ENCODE assay signal across 9 mouse cellular contexts in the genomic region with DNA sequence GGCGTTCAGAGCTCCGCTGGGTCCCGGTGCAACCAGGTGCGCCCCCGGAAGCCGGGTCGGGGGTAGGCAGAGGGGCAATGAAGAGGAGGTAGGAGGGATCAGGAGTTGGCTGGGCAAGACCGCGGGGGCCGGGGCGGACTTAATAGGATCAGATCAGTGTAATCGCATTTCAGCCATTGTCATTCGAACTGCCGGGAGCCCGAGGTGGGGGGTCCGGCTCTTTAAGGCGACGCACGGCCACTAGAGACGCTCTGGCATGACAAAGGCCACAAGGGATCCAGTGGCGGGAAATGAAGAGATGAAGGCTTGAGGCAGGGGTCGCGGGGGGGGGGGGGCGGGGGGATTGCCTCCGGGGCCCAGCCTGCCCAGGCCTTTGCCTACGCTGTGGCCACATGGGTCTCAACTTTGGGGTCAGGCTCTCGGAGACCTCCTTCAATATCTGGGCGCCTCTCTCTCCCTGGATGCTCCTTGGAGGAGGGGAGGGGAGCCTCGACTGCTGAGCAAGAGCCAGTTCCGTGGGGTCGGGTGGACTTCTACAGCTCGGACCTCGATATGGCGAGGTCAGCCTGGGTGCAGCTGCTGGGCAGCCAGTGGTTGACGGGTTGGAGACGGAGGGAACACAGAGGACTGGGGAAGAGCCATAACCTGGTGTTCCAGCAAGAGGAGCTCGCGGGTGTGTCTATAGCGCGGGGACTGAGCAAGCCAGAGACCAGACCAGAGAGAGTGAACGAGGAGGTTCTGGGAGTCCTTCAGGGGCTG. TPM values are rescaled to one million over a fixed set of nuclear protein-coding genes. Genes with fewer than 3 reads are reported as not detected.
DNase-seq lines count a peak whose midpoint lies in the region; ATAC-seq and TF ChIP-seq lines count a peak whose summit lies in the region.
"Had no signal": no experiment of that assay in that cellular context is flagged by ENCODE, and none has a peak within 500 bp of the region (broad histone marks: within the 10 kb centered on the region; RNA-seq: fewer than 3 reads in every experiment).

No protein-coding gene starts in this region.

- H3K4me1 ChIP-seq in megakaryocyte, embryonic 14.5 days, result peaks cover 99% of the 10 kb centered on the region
- H3K4me1 ChIP-seq in hindbrain, embryonic 11.5 days (replicated peaks; ENCODE audit: control insufficient read depth, insufficient read depth, low read length), result peaks cover 28% of the 10 kb centered on the region
- peaks cover 59% of the 10 kb centered on the region for H3K4me1 ChIP-seq in midbrain, embryonic 10.5 days
- no peaks in the 10 kb centered on the region for H3K4me1 ChIP-seq in stomach, postnatal 0 days (replicated peaks; ENCODE audit: control insufficient read depth, insufficient read depth)

- peak overlapping the region; percentile 34; the same call in 1 of the 2 replicates for H3K9ac ChIP-seq in hindbrain, embryonic 11.5 days (ENCODE audit: low read depth, low read length)
- no peak overlapping the region for H3K9ac ChIP-seq in stomach, postnatal 0 days (ENCODE audit: low read length)

- H3K36me3 ChIP-seq in megakaryocyte, embryonic 14.5 days (replicated peaks; ENCODE audit: low read length), result peaks cover 63% of the 10 kb centered on the region
- H3K36me3 ChIP-seq in hindbrain, embryonic 11.5 days (ENCODE audit: control insufficient read depth, insufficient read depth, low read length), result no peaks in the 10 kb centered on the region
- no peaks in the 10 kb centered on the region for H3K36me3 ChIP-seq in midbrain, embryonic 10.5 days
- H3K36me3 ChIP-seq in stomach, postnatal 0 days (ENCODE audit: control insufficient read depth, insufficient read depth, low read length), result no peaks in the 10 kb centered on the region

- 1% methylated on average over 38 of the region's 41 CpGs for WGBS in hindbrain, embryonic 11.5 days
- 1% methylated on average over 41 of the region's 41 CpGs for WGBS in midbrain, embryonic 10.5 days
- 1% methylated on average over 38 of the region's 41 CpGs for WGBS in stomach, postnatal 0 days

- H3K4me2 ChIP-seq in hindbrain, embryonic 11.5 days (replicated peaks; ENCODE audit: low read depth, low read length), result peak overlapping the region; percentile 42
- H3K4me2 ChIP-seq in stomach, postnatal 0 days (replicated peaks; ENCODE audit: low read depth), result 0 out of 2 replicates have a peak overlapping the region, but pooled peaks have one; percentile 1

- H3K4me3 ChIP-seq in megakaryocyte, embryonic 14.5 days (replicated peaks), result peak overlapping the region; percentile 89
- peak overlapping the region; percentile 16; the same call in 1 of the 2 replicates for H3K4me3 ChIP-seq in hindbrain, embryonic 11.5 days (ENCODE audit: low read depth, low read length)
- peak overlapping the region; percentile 48 for H3K4me3 ChIP-seq in midbrain, embryonic 10.5 days
- no peak overlapping the region for H3K4me3 ChIP-seq in stomach, postnatal 0 days (ENCODE audit: low read depth, low read length)

- peak; percentile 68 for DNase-seq in hindbrain, embryonic 11.5 days (ENCODE audit: low spot score)
- DNase-seq in midbrain, embryonic 10.5 days (ENCODE audit: low spot score), result peak; percentile 83
- no peak for DNase-seq in stomach, postnatal 0 days (ENCODE audit: low spot score)
- DNase-seq in c-Kit-positive CD71-positive TER-119-positive erythroid progenitor cells, embryonic 14.5 days (ENCODE audit: low spot score), result no peak
- no peak for DNase-seq in gastrocnemius, adult 18-20 months (ENCODE audit: low spot score)
- DNase-seq: cerebellum, postnatal 25 days had no signal

- H3K9me3 ChIP-seq in megakaryocyte, embryonic 14.5 days, result peaks cover 8% of the 10 kb centered on the region
- no peaks in the 10 kb centered on the region for H3K9me3 ChIP-seq in hindbrain, embryonic 11.5 days (ENCODE audit: control insufficient read depth, low read length)
- peaks cover 8% of the 10 kb centered on the region; the same call in 1 of the 2 replicates for H3K9me3 ChIP-seq in midbrain, embryonic 10.5 days (replicated peaks)
- no peaks in the 10 kb centered on the region for H3K9me3 ChIP-seq in stomach, postnatal 0 days (ENCODE audit: control insufficient read depth, low read length)

- peaks cover 10% of the 10 kb centered on the region for H3K27me3 ChIP-seq in megakaryocyte, embryonic 14.5 days (replicated peaks)
- H3K27me3 ChIP-seq in hindbrain, embryonic 11.5 days (ENCODE audit: control insufficient read depth, insufficient read depth, low read length), result peaks cover 60% of the 10 kb centered on the region
- H3K27me3 ChIP-seq in midbrain, embryonic 10.5 days (ENCODE audit: low read depth, poor library complexity, severe bottlenecking), result peaks cover 100% of the 10 kb centered on the region
- H3K27me3 ChIP-seq in stomach, postnatal 0 days (ENCODE audit: control insufficient read depth, insufficient read depth, low read length), result peaks cover 33% of the 10 kb centered on the region

- H3K27ac ChIP-seq in hindbrain, embryonic 11.5 days (ENCODE audit: low read depth, low read length), result no peak overlapping the region
- H3K27ac ChIP-seq in midbrain, embryonic 10.5 days (replicated peaks), result peak overlapping the region; percentile 49
- no peak overlapping the region for H3K27ac ChIP-seq in stomach, postnatal 0 days (replicated peaks)

- ATAC-seq in megakaryocyte, adult 5-6 weeks (ENCODE audit: poor library complexity, severe bottlenecking), result no peak
- ATAC-seq in hindbrain, embryonic 11.5 days (ENCODE audit: low FRiP score), result peak; percentile 30; the same call in 1 of the 2 replicates
- no peak for ATAC-seq in stomach, postnatal 0 days (ENCODE audit: low FRiP score, low TSS enrichment)
- ATAC-seq: lung, postnatal 0 days had no signal

- no peak for TF ChIP-seq EP300 in stomach, postnatal 0 days (optimal IDR thresholded peaks at IDR 0.05)

- no peak for TF ChIP-seq CTCF in stomach, postnatal 0 days (IDR thresholded peaks at IDR 0.05; ENCODE audit: low read depth)

RNA-seq across cellular contexts. Expression of a gene that starts 7.9 kb away (rescaled TPM):
- polyA plus RNA-seq in megakaryocyte, embryonic 14.5 days (2012; ENCODE audit: insufficient read depth, low replicate concordance), result 68.4 and 75.9 TPM in 2 replicates
- total RNA-seq in megakaryocyte, adult 5-6 weeks (2015), result not detected in 2 replicates
- not detected in 2 replicates for total RNA-seq in megakaryocyte, adult 5-6 weeks (2017)
- 30.0 and 36.2 TPM in 2 replicates for polyA plus RNA-seq in hindbrain, embryonic 11.5 days (2014; fragmentation: Nextera tagmentation; extraction: Ambion mirVana)
- polyA plus RNA-seq in midbrain, embryonic 10.5 days (2016; fragmentation: Nextera tagmentation; extraction: Ambion mirVana), result 3.6 and 4.6 TPM in 2 replicates
- not detected in 2 replicates for polyA plus RNA-seq in stomach, postnatal 0 days (2015; fragmentation: Nextera tagmentation; extraction: Ambion mirVana)
- total RNA-seq in gastrocnemius, adult 18-20 months (2021), result under 1 TPM; 0.24 to 0.68 TPM

Comparison
In these comparisons a context has a peak if more than half of its experiments do, and no peak if none do; other contexts are left out.
1. DNase-seq: peak in hindbrain, embryonic 11.5 days (single experiment) and midbrain, embryonic 10.5 days (single experiment); none in stomach, postnatal 0 days (single experiment), c-Kit-positive CD71-positive TER-119-positive erythroid progenitor cells, embryonic 14.5 days (single experiment) and gastrocnemius, adult 18-20 months (single experiment).